Mouse (Mus musculus) left cerebral cortex, postnatal 36 days (tissue): Measurements from ENCODE around the gene Cdon. TPM values are rescaled to one million over a fixed set of nuclear protein-coding genes. Genes with fewer than 3 reads are reported as not detected.

Experiments used
- DNase-seq, 2 experiments: peaks; one replicate each; pipeline ENCODE4 v3.0.0; 2021 to 2022; ENCODE audit warnings: low spot score in 2 of 2, mixed read lengths in 1 of 2
- intact Hi-C: fragments of 180-260 bp; cut with DNase I; formaldehyde crosslinking; loops from one replicate; pipeline ENCODE4 v1.15.1; 2025
- total RNA-seq, 2 experiments: library from RNA; stranded (reverse); gene quantifications; 2 replicates each; pipeline ENCODE4 v1.2.3; 2021

Cdon gene
- 1 to 10 TPM; 8.0 to 9.1 TPM for total RNA-seq

DNA sequence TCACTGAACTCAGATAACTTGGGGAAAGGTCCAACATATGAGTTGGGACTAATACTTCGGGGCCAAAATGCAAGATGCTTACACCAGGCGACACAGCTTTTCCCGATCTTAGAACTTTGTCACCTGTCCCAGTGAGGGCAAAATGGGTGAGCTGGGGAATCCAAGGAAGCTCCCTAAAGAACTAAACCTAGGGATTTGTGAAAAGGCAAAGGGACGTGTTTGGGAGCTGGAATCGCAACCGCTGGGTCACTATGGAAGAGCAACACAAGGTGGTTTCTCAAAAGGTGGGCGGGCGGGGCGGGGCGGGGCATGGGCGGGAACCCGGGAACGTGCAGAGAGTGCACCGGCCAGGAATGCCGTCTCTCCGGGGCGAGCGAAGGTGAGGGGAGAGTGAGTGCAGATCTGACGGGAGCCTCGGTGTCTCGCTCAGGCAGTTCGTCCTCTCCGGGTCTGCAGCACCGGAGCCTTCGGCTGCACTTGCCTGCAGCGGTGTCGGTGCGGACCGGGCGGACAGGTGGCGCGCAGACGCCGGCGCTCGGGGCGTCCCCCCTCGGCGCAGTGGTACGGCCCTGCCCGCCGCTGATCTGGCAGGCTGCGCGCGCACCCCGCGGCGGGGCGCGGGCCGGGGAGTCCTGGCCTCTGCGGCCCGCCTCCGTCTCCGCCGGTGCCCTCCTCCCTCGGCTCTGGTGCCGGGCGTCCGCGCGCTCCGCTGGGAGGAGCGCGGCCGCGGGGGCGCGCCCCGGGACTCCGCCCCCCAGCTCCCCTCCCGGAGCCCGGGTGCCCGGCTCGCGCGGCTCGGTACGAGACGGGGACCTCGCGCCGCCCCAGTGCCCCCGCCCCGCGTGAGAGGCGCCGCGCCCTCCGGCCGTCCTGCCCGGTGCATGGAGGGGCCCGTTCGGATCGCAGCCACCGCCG, at the start of gene Cdon:
Gene Cdon, plus strand, starts transcription at position 324 of the 915 bp plus-strand sequence.
- intact Hi-C loops: loop anchor here (5.0 kb wide), 4 partner anchors 66 to 154 kb away; partner anchors contain the start of genes Fam118b and Rpusd4
- peak; percentile 78 to 90 for DNase-seq

GRCm38 (mm10) chr9:35372324-35373101, 48.4 kb upstream of the Cdon start:
- intact Hi-C loops: no loop called here
- DNase-seq: no peak

DNA sequence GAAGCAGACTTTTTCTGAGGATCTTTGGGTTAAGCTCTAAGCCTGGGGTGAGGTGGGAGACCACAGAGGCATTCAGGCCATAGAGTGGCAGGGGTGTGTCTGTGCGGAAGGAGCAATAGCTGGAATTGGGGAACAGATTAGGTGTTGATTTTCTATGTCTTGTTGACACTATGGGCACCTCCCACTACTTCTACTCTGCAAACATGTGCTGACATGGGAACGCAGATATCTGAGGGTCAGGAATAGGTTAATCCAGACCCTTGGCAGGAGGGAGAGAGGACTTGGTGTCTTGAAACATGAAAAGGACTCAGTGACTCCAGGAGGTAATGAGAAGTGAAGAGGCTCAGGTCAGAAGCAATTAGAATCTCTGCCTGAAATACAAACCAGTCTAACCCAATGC, 43.0 kb upstream of the Cdon start:
- no peak for DNase-seq
- intact Hi-C loops: no loop called here

- intact Hi-C loops: no loop called here
- no peak for DNase-seq
Observed at GRCm38 (mm10) chr9:35378991-35379390, 41.9 kb upstream of the Cdon start.

DNA sequence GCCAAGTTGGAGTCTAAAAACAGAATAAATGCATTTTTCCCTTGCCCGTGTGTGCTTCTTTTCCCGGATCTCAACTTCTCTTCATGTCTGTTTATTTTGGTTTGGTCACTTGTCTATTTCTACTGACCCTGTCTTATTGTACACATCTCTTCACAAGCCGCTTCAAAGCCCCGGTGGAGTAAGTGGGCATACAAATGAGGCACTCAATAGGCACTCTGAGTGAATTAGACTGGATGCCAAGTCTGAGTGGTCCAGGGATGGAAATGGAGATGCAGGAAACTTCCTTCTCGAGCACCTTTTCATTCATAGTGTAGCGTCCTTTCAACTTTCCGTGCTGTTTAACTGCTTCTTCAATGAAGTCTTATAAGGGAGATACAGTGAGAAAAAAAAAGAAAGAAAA, 21.0 kb upstream of the Cdon start:
- intact Hi-C loops: loop anchor here (5.0 kb wide), 1 partner anchor 78 kb away; no protein-coding TSS in a partner anchor
- DNase-seq: no peak

GRCm38 (mm10) chr9:35400398-35400797, 20.5 kb upstream of the Cdon start:
- intact Hi-C loops: loop anchor here (5.0 kb wide), 1 partner anchor 78 kb away; no protein-coding TSS in a partner anchor
- DNase-seq: no peak

DNA sequence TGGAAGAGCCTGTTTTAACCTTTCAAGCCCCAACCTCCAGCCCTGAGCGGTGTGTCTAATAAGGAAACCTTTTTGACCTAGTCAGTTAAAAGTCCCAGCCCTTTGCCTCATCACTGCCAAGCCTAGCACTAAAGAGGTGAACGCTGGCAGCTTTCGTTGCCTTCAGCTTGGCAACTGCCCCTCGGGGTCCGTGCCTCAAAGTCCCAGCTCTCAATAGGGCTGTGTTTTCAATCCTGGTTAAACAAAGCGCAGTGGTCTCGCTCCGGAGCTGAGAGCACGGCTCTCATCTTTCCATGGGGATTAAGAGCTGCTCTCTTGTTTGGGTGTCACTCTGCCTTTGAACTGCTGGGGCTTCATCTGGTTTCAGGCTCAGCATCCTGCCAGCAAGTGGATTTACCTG, 20.1 kb upstream of the Cdon start:
- intact Hi-C loops: loop anchor here (5.0 kb wide), 1 partner anchor 79 kb away; no protein-coding TSS in a partner anchor

GRCm38 (mm10) chr9:35402584-35402991, 18.3 kb upstream of the Cdon start:
- peak; percentile 9 to 21 for DNase-seq
- intact Hi-C loops: loop anchor here (5.0 kb wide), 1 partner anchor 80 kb away; no protein-coding TSS in a partner anchor

More for the DNA sequence above, 20.1 kb upstream of the Cdon start:
- no peak for DNase-seq

DNA sequence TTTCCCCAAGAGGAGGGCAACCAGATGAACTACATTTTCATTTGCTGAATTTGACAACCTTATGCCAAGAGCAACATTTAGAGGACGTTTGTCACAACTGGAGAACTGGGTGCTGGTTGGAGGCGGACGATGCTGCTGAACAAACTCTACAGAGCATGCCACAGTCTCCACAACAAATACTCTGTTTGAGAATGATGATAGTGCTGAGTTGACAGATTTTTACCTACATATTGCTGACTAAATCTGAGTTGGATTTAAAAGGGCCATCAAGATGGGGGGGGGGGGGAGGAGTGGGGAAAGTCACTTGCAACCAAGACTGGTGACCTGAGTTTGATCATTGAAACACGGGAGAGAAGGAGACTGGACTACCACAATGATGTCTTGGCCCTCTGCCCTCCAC, 17.4 kb upstream of the Cdon start:
- no peak for DNase-seq
- intact Hi-C loops: loop anchor here (5.0 kb wide), 1 partner anchor 81 kb away; no protein-coding TSS in a partner anchor

DNA sequence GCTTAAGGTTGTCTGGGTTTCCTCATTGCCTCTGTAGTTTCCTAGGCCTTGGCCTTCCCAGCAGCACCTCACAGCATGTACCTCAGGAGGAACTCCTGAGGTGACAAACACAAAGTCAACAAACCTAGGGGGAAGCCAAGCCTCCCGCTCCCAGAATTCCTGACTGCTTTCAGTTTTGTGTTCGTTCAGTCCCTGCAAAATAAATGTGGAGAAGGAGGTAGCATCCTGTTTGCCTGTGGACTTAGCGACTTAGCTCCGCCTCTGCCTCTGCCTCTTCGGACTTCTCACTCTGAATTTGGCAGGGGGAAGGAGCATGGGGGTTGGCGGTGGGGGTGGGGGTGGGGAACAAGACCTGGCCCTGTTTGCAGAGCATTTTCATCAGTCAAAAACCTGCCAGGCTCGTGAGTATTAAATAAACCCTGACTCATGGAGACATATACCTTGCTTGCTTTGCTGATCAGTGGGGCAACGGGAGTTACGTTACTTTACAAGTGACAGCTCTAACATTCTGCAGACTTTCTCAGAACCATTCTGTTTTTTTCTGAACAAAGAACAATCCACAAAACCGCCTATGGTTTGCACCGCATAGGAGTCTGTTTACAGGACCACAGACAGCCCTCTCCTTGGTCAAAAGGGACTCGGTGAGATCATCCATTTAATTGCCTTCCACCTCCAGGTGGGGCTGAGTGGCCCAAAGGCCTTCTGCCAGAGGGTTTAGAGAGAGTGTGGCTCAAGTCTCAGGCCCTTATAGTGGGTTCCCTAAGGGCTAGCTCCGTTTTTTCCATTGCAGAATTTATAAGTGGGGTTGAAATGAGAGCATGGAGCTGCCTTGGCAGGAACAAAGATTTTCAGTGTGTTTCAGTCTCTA, 15.7 kb upstream of the Cdon start:
- DNase-seq: no peak
- intact Hi-C loops: no loop called here

DNA sequence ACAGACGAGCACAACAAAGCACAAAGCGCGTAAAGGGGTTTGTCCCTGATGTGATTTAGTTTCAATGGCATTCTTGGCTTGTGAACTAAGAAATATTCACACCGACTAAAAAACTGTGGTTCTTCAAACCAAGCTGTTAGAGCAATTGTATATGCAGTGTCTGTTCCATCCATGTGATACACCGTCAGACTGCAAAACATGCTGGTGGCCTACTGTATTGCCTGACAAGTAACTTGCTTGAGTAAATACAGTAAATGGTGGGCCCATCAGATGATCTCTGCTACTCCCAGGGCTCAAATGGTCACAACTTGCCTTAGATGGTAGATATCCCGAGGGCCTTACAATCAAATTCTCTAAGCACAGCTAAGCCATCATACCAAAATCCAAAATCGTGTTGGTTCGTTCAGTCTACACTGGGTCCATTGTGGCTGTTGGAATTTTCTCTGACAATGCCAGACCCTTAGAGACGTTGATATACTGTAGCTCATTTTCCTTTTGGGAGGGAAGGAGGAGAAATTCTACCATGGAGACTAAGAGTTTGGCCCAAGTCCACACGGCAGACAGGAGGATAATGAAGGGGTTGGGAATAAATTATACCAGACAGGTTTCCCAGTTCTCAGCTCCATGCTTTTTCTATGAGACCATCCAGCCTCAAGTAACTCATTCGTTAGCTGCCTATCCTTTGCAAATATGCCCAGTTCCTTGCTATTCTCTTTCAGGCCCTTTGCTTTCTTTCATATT, 9.5 kb upstream of the Cdon start:
- no peak for DNase-seq
- intact Hi-C loops: no loop called here

DNA sequence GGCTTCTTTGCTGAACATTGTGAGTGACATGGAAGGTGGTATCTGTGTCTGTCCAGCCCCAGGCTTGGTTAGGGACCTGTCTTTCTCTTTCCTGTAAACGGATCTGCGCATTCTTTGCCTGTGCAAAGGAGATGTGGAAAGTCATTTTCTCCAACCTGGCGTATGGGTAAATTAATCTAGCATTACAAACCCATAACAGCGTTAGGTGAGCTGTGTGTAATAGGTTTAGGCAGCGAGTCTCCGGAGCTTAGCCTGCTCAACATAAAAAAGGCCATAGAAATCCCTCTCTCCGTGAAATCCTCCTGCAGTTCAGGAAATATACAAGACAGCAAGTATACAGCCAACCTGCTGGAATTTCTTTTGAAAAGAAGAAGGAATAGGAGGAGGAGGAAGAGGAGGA, 9.0 kb upstream of the Cdon start:
- DNase-seq: no peak
- intact Hi-C loops: no loop called here

DNA sequence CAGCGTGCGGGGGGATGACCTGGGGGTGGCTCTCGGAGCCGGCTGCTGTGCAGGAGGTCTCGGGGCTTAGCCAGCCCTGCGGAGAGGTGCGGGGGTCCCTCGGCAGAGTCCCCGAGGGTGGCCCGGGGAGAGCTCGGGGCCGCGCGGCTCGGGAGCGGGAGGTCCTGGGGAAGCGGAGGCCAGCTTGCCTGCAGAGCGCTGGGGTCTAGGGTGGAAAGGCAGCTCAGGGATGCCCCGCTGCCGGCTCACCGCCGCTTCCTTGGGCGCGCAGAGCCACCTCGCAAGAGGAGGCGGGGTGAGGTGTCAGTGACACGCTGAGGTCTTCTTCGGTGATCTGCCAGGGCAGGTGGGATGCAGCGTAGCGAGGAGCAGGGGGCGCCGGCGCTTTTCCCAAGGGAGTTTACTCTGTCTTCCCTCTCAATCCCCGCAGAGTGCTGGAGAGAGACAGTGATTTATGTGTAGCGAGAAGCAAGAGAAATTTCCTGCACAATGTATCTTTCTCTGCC, 855 bp downstream of the Cdon start:
- intact Hi-C loops: loop anchor here (5.0 kb wide), 4 partner anchors 66 to 154 kb away; partner anchors contain the start of genes Fam118b and Rpusd4
- peak; percentile 39 to 67 for DNase-seq

- intact Hi-C loops: loop anchor here (5.0 kb wide), 4 partner anchors 65 to 155 kb away; partner anchors contain the start of genes Fam118b and Rpusd4
- DNase-seq: no peak
Observed at GRCm38 (mm10) chr9:35422405-35422941, 1.5 kb downstream of the Cdon start.

DNA sequence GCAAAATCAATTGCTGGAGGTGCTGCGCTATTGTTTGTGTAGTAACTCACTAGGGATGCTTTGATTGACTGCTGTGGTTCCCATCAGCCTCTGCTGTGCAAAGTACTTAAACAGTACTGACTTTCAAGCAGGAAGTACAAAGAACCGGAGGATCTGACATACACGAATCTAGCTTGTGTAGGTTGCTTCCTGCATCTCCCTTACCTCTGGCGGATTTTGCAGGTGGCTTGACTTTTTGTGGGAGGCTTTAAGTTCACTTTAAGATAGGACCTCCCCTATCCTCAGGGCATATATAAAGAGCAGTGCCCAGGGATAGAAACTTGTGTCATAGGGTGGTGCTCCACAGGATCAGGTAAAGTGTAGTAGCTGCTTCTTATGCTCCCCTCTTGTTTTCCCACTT, 2.3 kb downstream of the Cdon start:
- intact Hi-C loops: loop anchor here (5.0 kb wide), 4 partner anchors 64 to 156 kb away; partner anchors contain the start of genes Fam118b and Rpusd4
- DNase-seq: no peak

GRCm38 (mm10) chr9:35424671-35425070, 3.7 kb downstream of the Cdon start:
- intact Hi-C loops: loop anchor here (5.0 kb wide), 4 partner anchors 63 to 157 kb away; partner anchors contain the start of genes Fam118b and Rpusd4
- DNase-seq: peak; percentile 46 to 67

- no peak for DNase-seq
- intact Hi-C loops: no loop called here
Observed at GRCm38 (mm10) chr9:35430476-35430875, 9.5 kb downstream of the Cdon start.

DNA sequence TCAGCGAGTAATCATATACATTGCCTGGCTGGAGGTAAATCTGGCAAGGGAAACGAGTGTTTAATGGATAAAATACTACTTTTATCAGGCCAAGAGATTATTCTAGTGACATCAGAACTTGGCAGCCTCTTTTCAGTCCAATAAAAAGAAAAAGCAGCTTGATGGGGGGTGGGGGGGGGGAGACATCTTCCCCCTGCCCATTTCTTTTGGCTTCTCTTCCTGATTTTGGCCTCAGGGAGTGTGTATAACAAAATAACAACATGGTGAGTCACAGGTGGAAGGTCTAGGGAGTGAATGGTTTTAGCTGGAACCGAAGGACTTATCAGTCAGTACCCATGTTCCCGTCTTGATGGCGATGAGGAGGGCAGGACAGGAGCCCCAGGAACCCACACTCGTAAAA, 10.5 kb downstream of the Cdon start:
- DNase-seq: no peak
- intact Hi-C loops: no loop called here
